Mouse (Mus musculus) neural tube, embryonic 14.5 days (tissue): ENCODE data around the gene Kif26b. TPM values are rescaled to one million over a fixed set of nuclear protein-coding genes. Genes with fewer than 3 reads are reported as not detected.

Experiments
- ATAC-seq: fragments of 200-750 bp; cut with Nextera tagmentation; 2 replicates; pipeline ENCODE4 v1.8.0; 2017; ENCODE audit warnings: low read depth, mild to moderate bottlenecking, moderate TSS enrichment, moderate library complexity
- H3K27ac ChIP-seq: fragments of 300-500 bp; sonication (generic); 2 replicates; pipeline ENCODE4 v1.5.1; 2014; ENCODE audit warnings: low read depth, mild to moderate bottlenecking, control low read depth, low read length, moderate library complexity, mixed read lengths
- H3K27me3 ChIP-seq: fragments of 300-500 bp; sonication (generic); 2 replicates; pipeline ENCODE4 v1.6.1; 2014; ENCODE audit warnings: low read length; ENCODE audit not compliant: control insufficient read depth, insufficient read depth
- H3K36me3 ChIP-seq: fragments of 300-500 bp; sonication (generic); 2 replicates; pipeline ENCODE4 v1.6.1; 2014; ENCODE audit warnings: low read length, mixed read lengths; ENCODE audit not compliant: control insufficient read depth, insufficient read depth
- H3K4me1 ChIP-seq: fragments of 300-500 bp; sonication (generic); 2 replicates; pipeline ENCODE4 v1.6.1; 2014; ENCODE audit warnings: low read length; ENCODE audit not compliant: control insufficient read depth, insufficient read depth
- H3K4me2 ChIP-seq: fragments of 300-500 bp; sonication (generic); 2 replicates; pipeline ENCODE4 v1.6.1; 2014; ENCODE audit warnings: mild to moderate bottlenecking, low read depth, low read length, control low read depth
- H3K4me3 ChIP-seq: fragments of 300-500 bp; sonication (generic); 2 replicates; pipeline ENCODE4 v1.5.1; 2014; ENCODE audit warnings: low read depth, low read length, control low read depth, mixed read lengths
- H3K9ac ChIP-seq: fragments of 300-500 bp; sonication (generic); replicated peaks from 2 replicates; pipeline ENCODE4 v1.6.1; 2014; ENCODE audit warnings: low read depth, mild to moderate bottlenecking, control low read depth, low read length, mixed read lengths
- H3K9me3 ChIP-seq: fragments of 300-500 bp; sonication (generic); 2 replicates; pipeline ENCODE4 v1.6.1; 2016; ENCODE audit warnings: low read length; ENCODE audit not compliant: control insufficient read depth
- WGBS: fragments of 180-500 bp; shearing (Covaris S2); extraction: QIAGEN DNeasy Blood & Tissue Kit; methylation state at CpG from one replicate; pipeline ENCODE4 v1.1.7; 2014; 5-methylcytosine and 5-hydroxymethylcytosine counted together
- polyA plus RNA-seq: library from polyadenylated mRNA; unstranded; fragments of >200 nt; fragmentation: Nextera tagmentation; extraction: Ambion mirVana; gene quantifications from 2 replicates; pipeline ENCODE4 v1.2.1, GENCODE M21; 2014

Kif26b gene
- polyA plus RNA-seq, 1 experiment from 2014 or later = 18.5 TPM

- Histone ChIP-seq H3K27me3 (no peaks in the 10 kb centered on the region), H3K36me3 (no peaks in the 10 kb centered on the region), H3K4me2 (peak overlapping the region; percentile 100), H3K9me3 (no peaks in the 10 kb centered on the region), H3K27ac (peak overlapping the region; percentile 92), H3K4me1 (peaks cover 6% of the 10 kb centered on the region; the same call in 1 of the 2 replicates), H3K9ac (peak overlapping the region; percentile 91), H3K4me3 (peak overlapping the region; percentile 65)
- under 1% methylated on average over 38 of the region's 38 CpGs for WGBS
- peak; percentile 3 for ATAC-seq
These were observed 781 bp downstream of the Kif26b start for GRCm38 (mm10) chr1:178529512-178530300.

- under 1% methylated on average over 62 of the region's 62 CpGs for WGBS
- Histone ChIP-seq H3K4me1 (peaks cover 6% of the 10 kb centered on the region; the same call in 1 of the 2 replicates), H3K27ac (peak overlapping the region; percentile 92), H3K4me3 (peak overlapping the region; percentile 65), H3K27me3 (no peaks in the 10 kb centered on the region), H3K9me3 (no peaks in the 10 kb centered on the region), H3K9ac (peak overlapping the region; percentile 91), H3K36me3 (no peaks in the 10 kb centered on the region), H3K4me2 (peak overlapping the region; percentile 100)
- ATAC-seq = peak; percentile 42; the same call in 1 of the 2 replicates
These were observed 1.6 kb downstream of the Kif26b start for GRCm38 (mm10) chr1:178530301-178531078.

- H3K4me3 ChIP-seq = no peak overlapping the region
- no peaks in the 10 kb centered on the region for H3K27me3 ChIP-seq
- no peak overlapping the region for H3K27ac ChIP-seq
- H3K9me3 ChIP-seq = no peaks in the 10 kb centered on the region
- no peak for ATAC-seq
- 63% methylated on average over 10 of the region's 10 CpGs for WGBS
- no peak overlapping the region for H3K9ac ChIP-seq
- H3K36me3 ChIP-seq = no peaks in the 10 kb centered on the region
- no peak overlapping the region for H3K4me2 ChIP-seq
- H3K4me1 ChIP-seq = no peaks in the 10 kb centered on the region
These were observed 11.3 kb downstream of the Kif26b start for GRCm38 (mm10) chr1:178540247-178540646.

- H3K36me3 ChIP-seq = no peaks in the 10 kb centered on the region
- no peak overlapping the region for H3K4me2 ChIP-seq
- no peaks in the 10 kb centered on the region for H3K9me3 ChIP-seq
- H3K27me3 ChIP-seq = no peaks in the 10 kb centered on the region
- no peak overlapping the region for H3K9ac ChIP-seq
- no peak for ATAC-seq
- WGBS = 75% methylated on average over 5 of the region's 5 CpGs
- no peaks in the 10 kb centered on the region for H3K4me1 ChIP-seq
- H3K27ac ChIP-seq = no peak overlapping the region
- no peak overlapping the region for H3K4me3 ChIP-seq
These were observed 13.5 kb downstream of the Kif26b start for GRCm38 (mm10) chr1:178542415-178542814.

- H3K27me3 ChIP-seq = no peaks in the 10 kb centered on the region
- no peak overlapping the region for H3K9ac ChIP-seq
- no peaks in the 10 kb centered on the region for H3K9me3 ChIP-seq
- H3K36me3 ChIP-seq = no peaks in the 10 kb centered on the region
- H3K4me2 ChIP-seq = no peak overlapping the region
- 71% methylated on average over 8 of the region's 8 CpGs for WGBS
- no peak overlapping the region for H3K27ac ChIP-seq
- H3K4me3 ChIP-seq = no peak overlapping the region
- ATAC-seq = no peak
- no peaks in the 10 kb centered on the region for H3K4me1 ChIP-seq
These were observed 14.3 kb downstream of the Kif26b start for GRCm38 (mm10) chr1:178542990-178543944.

- H3K4me3 ChIP-seq = no peak overlapping the region
- H3K27ac ChIP-seq = no peak overlapping the region
- no peak overlapping the region for H3K4me2 ChIP-seq
- H3K36me3 ChIP-seq = no peaks in the 10 kb centered on the region
- H3K9me3 ChIP-seq = no peaks in the 10 kb centered on the region
- no peaks in the 10 kb centered on the region for H3K27me3 ChIP-seq
- WGBS = 77% methylated on average over 3 of the region's 3 CpGs
- no peak for ATAC-seq
- no peaks in the 10 kb centered on the region for H3K4me1 ChIP-seq
- no peak overlapping the region for H3K9ac ChIP-seq
These were observed 15.7 kb downstream of the Kif26b start for GRCm38 (mm10) chr1:178544585-178544984.

GRCm38 (mm10) chr1:178549576-178549975, 20.7 kb downstream of the Kif26b start:
- ATAC-seq = no peak
- 87% methylated on average over 4 of the region's 4 CpGs for WGBS
- Histone ChIP-seq H3K36me3 (no peaks in the 10 kb centered on the region), H3K27ac (no peak overlapping the region), H3K4me2 (no peak overlapping the region), H3K9ac (no peak overlapping the region), H3K9me3 (no peaks in the 10 kb centered on the region), H3K4me1 (no peaks in the 10 kb centered on the region; the same call in 1 of the 2 replicates), H3K27me3 (no peaks in the 10 kb centered on the region), H3K4me3 (no peak overlapping the region)

- H3K27me3 ChIP-seq = no peaks in the 10 kb centered on the region
- H3K4me3 ChIP-seq = no peak overlapping the region
- H3K27ac ChIP-seq = no peak overlapping the region
- 88% methylated on average over 5 of the region's 5 CpGs for WGBS
- ATAC-seq = no peak
- no peak overlapping the region for H3K9ac ChIP-seq
- no peak overlapping the region for H3K4me2 ChIP-seq
- H3K4me1 ChIP-seq = no peaks in the 10 kb centered on the region; the same call in 1 of the 2 replicates
- H3K36me3 ChIP-seq = no peaks in the 10 kb centered on the region
- H3K9me3 ChIP-seq = no peaks in the 10 kb centered on the region
These were observed 21.6 kb downstream of the Kif26b start for GRCm38 (mm10) chr1:178550477-178551047.
